Mouse (Mus musculus) embryo, embryonic 11 days (tissue): Measurements from ENCODE around the gene Milr1.
"Not testable (repeated sequence)": the region's sequence is repeated elsewhere in the genome, so short reads cannot be mapped to it uniquely, and the experiment has no call there.

Source experiments
- DNase-seq: peaks from one replicate; pipeline ENCODE4 v3.0.0-alpha.2; 2015

Gene Milr1

GRCm38 (mm10) chr11:106778132-106778531, 27.1 kb downstream of the Milr1 start:
- DNase-seq, result no peak

- no peak for DNase-seq
These were observed 27.8 kb downstream of the Milr1 start for GRCm38 (mm10) chr11:106778589-106779387.

- DNase-seq, result peak; percentile 96
These were observed 28.5 kb downstream of the Milr1 start, which contains the start of gene Polg2 for GRCm38 (mm10) chr11:106779388-106780088. Polg2 (minus strand) TSS chr11:106779537.

GRCm38 (mm10) chr11:106780089-106780425, 29.0 kb downstream of the Milr1 start:
- no peak for DNase-seq

GRCm38 (mm10) chr11:106780590-106781220, 29.7 kb downstream of the Milr1 start:
- DNase-seq, result no peak

- DNase-seq, result not testable (repeated sequence)
These were observed 31.2 kb downstream of the Milr1 start for GRCm38 (mm10) chr11:106782271-106782670.

- DNase-seq, result no peak
These were observed 32.1 kb downstream of the Milr1 start for GRCm38 (mm10) chr11:106782841-106783764.

- DNase-seq, result no peak
These were observed 33.5 kb downstream of the Milr1 start for GRCm38 (mm10) chr11:106784476-106784875.

- DNase-seq, result no peak
These were observed 34.0 kb downstream of the Milr1 start for GRCm38 (mm10) chr11:106785043-106785442.

- peak; percentile 92 for DNase-seq
These were observed 36.4 kb downstream of the Milr1 start for GRCm38 (mm10) chr11:106787131-106788025.

GRCm38 (mm10) chr11:106788026-106788774, 37.2 kb downstream of the Milr1 start:
- DNase-seq, result peak; percentile 99

GRCm38 (mm10) chr11:106788775-106789459, 37.9 kb downstream of the Milr1 start, which contains the start of the genes Ddx5 and Cep95:
Ddx5 (minus strand) TSS chr11:106789185.
Cep95 (plus strand) TSS chr11:106789252.
- DNase-seq, result peak; percentile 99

GRCm38 (mm10) chr11:106789649-106790048, 38.6 kb downstream of the Milr1 start:
- peak; percentile 59 for DNase-seq

- DNase-seq, result no peak
These were observed 42.8 kb downstream of the Milr1 start for GRCm38 (mm10) chr11:106793846-106794245.

- DNase-seq, result peak; percentile 43
These were observed 44.7 kb downstream of the Milr1 start for GRCm38 (mm10) chr11:106795679-106796078.

GRCm38 (mm10) chr11:106802069-106802627, 51.1 kb downstream of the Milr1 start:
- DNase-seq, result no peak

- not testable (repeated sequence) for DNase-seq
These were observed 56.4 kb downstream of the Milr1 start for GRCm38 (mm10) chr11:106807442-106807841.

GRCm38 (mm10) chr11:106812410-106813136, 61.5 kb downstream of the Milr1 start:
- no peak for DNase-seq
